Mouse (Mus musculus) heart, adult 2 months (tissue): ENCODE data around the gene Sik1.

Experiments used
- CTCF ChIP-seq: fragments of 200-600 bp; IDR thresholded peaks from 2 replicates; pipeline ENCODE4 v1.8.1; 2022; ENCODE audit warnings: antibody characterized with exemption, mild to moderate bottlenecking, moderate library complexity
- EP300 ChIP-seq: fragments of 200-500 bp; IDR thresholded peaks from 2 replicates; pipeline ENCODE4 v1.6.1; 2011; ENCODE audit warnings: low read depth, low read length, control low read depth; ENCODE audit not compliant: insufficient read depth
- POLR2A ChIP-seq: fragments of 200-500 bp; IDR thresholded peaks from 2 replicates; pipeline ENCODE4 v1.6.1; 2011; ENCODE audit warnings: mild to moderate bottlenecking, low read depth, low read length, control low read depth; ENCODE audit not compliant: insufficient read depth

GRCm38 (mm10) chr17:31831866-31832576 lies 23.6 kb downstream of the Sik1 start:
- TF ChIP-seq CTCF (no peak), POLR2A (no peak), EP300 (no peak)
